Mouse (Mus musculus) lung, adult 2 months (tissue): ENCODE measurements at regions not wholly inside any gene's neighbourhood (a gene's known extent, or its start where the extent isn't known, plus 50 kb on each side); places are given as distances from the start of the nearest gene placed in this dataset.

Experiments
- CTCF ChIP-seq: fragments of 200-500 bp; IDR thresholded peaks from 2 replicates; pipeline ENCODE4 v1.5.1; 2011; ENCODE audit warnings: mild to moderate bottlenecking, low read length, control low read depth; ENCODE audit not compliant: insufficient read depth
- POLR2A ChIP-seq: fragments of 200-500 bp; IDR thresholded peaks from 2 replicates; pipeline ENCODE4 v1.6.1; 2011; ENCODE audit warnings: low read depth, mild to moderate bottlenecking, control low read depth, low read length, borderline replicate concordance; ENCODE audit errors: extremely low read depth

GRCm38 (mm10) chr13:99572381-99572780 is 56.0 kb upstream of the Map1b start:
- TF ChIP-seq CTCF (no peak), POLR2A (no peak)
